Mouse (Mus musculus) CH12.LX (cell line): Measurements from ENCODE around the gene Krtap11-1.

ENCODE experiments used
- CHD2 ChIP-seq: IDR thresholded peaks from 2 replicates; pipeline ENCODE4 v1.6.1; 2011; ENCODE audit warnings: low read length, improper control_type of control experiment
- CTCF ChIP-seq, 2 experiments: IDR thresholded peaks in 1 of 2; conservative IDR thresholded peaks in 1 of 2; 2 replicates each; pipeline ENCODE4 v1.5.1; 2011 to 2012; ENCODE audit warnings: low read depth in 2 of 2, low read length in 2 of 2, improper control_type of control experiment in 1 of 2, inconsistent platforms in 1 of 2, mild to moderate bottlenecking in 1 of 2, moderate library complexity in 1 of 2
- EP300 ChIP-seq: IDR thresholded peaks from 2 replicates; pipeline ENCODE4 v1.6.1; 2011; ENCODE audit warnings: low read length, improper control_type of control experiment
- HCFC1 ChIP-seq: IDR thresholded peaks from 2 replicates; pipeline ENCODE4 v1.6.1; 2012; ENCODE audit warnings: low read depth, mild to moderate bottlenecking, inconsistent platforms, low read length, improper control_type of control experiment
- IRF4 ChIP-seq: IDR thresholded peaks from 2 replicates; pipeline ENCODE4 v1.6.1; 2014; ENCODE audit warnings: low read depth, mild to moderate bottlenecking, inconsistent platforms, low read length, improper control_type of control experiment
- KAT2A ChIP-seq: IDR thresholded peaks from 2 replicates; pipeline ENCODE4 v1.6.1; 2012; ENCODE audit warnings: low read length, improper control_type of control experiment, inconsistent platforms; ENCODE audit not compliant: insufficient replicate concordance
- MAX ChIP-seq: IDR thresholded peaks from 2 replicates; pipeline ENCODE4 v1.6.1; 2011; ENCODE audit warnings: low read length, improper control_type of control experiment
- POLR2A ChIP-seq: IDR thresholded peaks from 2 replicates; pipeline ENCODE4 v1.6.1; 2011; ENCODE audit warnings: low read depth, mild to moderate bottlenecking, improper control_type of control experiment, low read length
- POLR2AphosphoS2 ChIP-seq: IDR thresholded peaks from 2 replicates; pipeline ENCODE4 v1.6.1; 2011; ENCODE audit warnings: low read depth, low read length, improper control_type of control experiment
- TCF12 ChIP-seq: IDR thresholded peaks from 2 replicates; pipeline ENCODE4 v1.6.1; 2014; ENCODE audit warnings: low read depth, mild to moderate bottlenecking, inconsistent platforms, low read length, improper control_type of control experiment
- USF1 ChIP-seq: IDR thresholded peaks from 2 replicates; pipeline ENCODE4 v1.6.1; 2014; ENCODE audit warnings: low read depth, mild to moderate bottlenecking, inconsistent platforms, low read length, improper control_type of control experiment
- USF2 ChIP-seq: conservative IDR thresholded peaks from 2 replicates; pipeline ENCODE4 v1.6.1; 2011; ENCODE audit warnings: low read depth, low read length, improper control_type of control experiment

- TF ChIP-seq HCFC1 (no peak), EP300 (no peak), IRF4 (no peak), USF2 (no peak), MAX (no peak), CTCF (conservative IDR thresholded peaks at IDR 0.05 in 1 of 2, IDR thresholded peaks at IDR 0.05 in 1 of 2; ENCODE audit: low read depth in 2 of 2, low read length in 2 of 2) (no peak), KAT2A (no peak), POLR2A (no peak), USF1 (no peak), TCF12 (no peak), POLR2AphosphoS2 (no peak), CHD2 (no peak)
Observed at GRCm38 (mm10) chr16:89520996-89521395, 50.0 kb downstream of the Krtap11-1 start.
